Mouse (Mus musculus): ENCODE measurements around the gene Csf3r.

DNA sequence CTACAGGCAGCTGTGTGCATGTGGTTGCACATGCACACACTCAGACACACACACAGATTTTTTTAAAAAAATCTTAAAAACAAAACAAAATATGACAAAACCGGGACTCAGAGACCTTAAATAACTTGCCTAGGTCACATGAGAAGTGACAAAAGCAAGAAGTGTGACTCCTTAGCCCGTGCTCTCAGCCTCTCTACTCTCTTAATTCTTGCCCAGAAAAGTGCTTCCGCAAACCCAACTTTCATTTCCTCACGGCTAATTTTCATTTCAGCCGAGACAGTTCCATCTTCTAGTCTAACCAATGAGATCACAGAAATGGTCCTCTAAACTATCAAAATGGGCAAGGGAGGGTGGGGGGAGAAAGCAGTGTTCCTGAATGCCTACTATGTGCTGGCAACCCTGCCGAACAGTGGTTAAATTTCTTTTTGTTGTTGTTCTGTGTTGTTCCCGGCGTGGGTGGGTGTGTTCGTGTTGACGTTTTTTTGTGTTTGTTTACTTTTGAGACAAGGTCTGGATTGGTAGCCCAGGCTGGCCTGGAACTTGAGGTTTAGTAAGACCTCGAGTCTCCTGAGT lies 5.3 kb upstream of the Csf3r start:
- TF ChIP-seq POLR2A (IDR thresholded peaks at IDR 0.05; ENCODE audit: borderline replicate concordance, insufficient read depth, low read length): no peak
- TF ChIP-seq CTCF (IDR thresholded peaks at IDR 0.05; ENCODE audit: borderline replicate concordance, insufficient read depth, low read depth, low read length): no peak

Data from cerebellum, adult 2 months (tissue).